Mouse (Mus musculus): ENCODE data around the gene Bcl6.

Gene Bcl6

DNA sequence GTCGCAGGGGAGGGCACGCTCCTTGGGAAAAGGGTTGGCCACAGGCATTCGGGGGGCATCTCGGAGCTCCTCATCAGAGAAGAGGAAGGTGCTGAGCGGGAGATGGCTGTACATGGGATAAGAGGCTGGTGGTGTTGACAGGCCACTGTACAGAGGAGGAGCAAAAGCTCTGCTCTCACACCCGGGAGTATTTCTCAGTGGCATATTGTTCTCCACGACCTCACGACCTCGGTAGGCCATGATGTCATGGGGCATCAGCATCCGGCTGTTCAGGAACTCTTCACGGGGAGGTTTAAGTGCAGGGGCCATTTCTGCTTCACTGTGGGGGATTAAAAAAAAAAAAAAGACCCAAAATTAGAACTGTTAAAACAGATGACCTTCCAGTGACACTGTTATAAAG is 15.8 kb downstream of the Bcl6 start:
- DNase-seq (ENCODE audit: low spot score): no peak

- DNase-seq (ENCODE audit: low spot score): no peak
Measured at GRCm38 (mm10) chr16:23972126-23972740, 16.4 kb downstream of the Bcl6 start.

- no peak for DNase-seq (ENCODE audit: low spot score)
Measured at GRCm38 (mm10) chr16:23969919-23970318, 18.7 kb downstream of the Bcl6 start.

DNA sequence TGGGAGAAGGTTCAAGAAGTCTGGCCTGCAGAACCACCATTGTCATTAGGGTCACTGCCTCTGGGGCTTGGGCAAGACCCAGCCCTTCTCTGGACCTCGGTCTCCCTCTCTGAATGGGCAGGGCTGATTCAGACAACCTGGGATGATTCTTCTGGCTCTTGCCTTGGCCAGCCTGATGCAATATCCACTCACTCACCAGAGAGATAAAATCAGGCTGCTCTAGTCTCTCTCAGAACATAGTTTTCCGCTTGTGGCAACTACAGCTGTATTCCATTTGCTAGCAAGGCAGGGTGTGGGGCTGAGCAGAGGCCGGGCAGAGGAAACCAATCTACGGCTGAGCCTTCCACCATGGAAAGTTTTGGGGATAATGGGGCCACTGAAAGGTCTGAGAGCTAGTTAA is 19.8 kb downstream of the Bcl6 start:
- DNase-seq (ENCODE audit: low spot score): no peak

DNA sequence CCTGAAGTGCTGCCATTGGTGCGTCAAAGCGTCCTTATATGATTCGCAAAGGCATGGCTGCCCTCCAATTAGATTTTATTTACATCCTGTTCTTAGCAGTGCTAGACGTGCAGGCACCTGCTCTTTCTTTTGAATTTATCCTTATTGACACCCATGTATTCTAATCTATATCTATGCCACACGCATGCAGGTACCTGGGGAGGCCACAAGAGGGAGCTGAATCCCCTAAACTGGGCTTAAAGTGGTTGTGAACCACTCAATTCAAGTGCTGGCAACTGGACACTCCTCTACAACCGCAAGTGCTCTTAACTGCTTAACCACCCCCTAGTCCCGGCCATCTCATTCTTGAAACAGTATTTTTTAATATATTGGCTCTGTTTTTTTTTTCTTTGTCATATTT is 21.4 kb downstream of the Bcl6 start:
- DNase-seq (ENCODE audit: low spot score): no peak

- DNase-seq (ENCODE audit: low spot score): no peak
Measured at GRCm38 (mm10) chr16:23966066-23966465, 22.6 kb downstream of the Bcl6 start.

DNA sequence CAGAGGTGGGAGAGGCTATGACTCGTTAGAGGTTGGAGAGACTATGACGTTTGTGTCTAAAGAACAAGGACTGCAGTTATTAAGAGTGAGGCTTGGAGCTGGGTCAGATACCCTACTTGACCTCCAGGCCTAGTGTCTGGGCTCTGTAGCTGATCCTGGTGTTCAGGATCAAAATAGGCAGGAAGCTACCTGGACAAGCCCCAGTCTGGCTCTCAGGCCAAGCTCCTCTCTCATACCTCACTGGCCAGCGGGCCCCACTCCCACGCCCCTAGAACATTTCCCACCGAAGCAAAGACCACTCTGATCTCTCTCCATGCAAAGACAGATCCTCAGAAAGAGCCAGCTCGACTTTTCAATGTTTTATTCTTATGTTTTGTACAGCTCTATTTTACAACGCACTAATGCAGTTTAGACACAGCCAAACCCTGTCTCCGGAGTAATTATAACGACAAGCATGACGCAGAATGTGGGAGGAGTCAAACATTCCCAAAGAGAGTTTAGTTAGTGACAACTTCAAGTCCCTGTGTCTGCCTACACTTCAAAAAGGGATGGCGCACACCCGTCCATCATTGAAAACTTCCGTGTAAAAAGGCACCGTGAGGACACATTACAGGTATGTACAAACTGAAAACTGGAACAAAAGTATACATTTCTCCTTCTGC is 23.8 kb downstream of the Bcl6 start:
- DNase-seq (ENCODE audit: low spot score): no peak

DNA sequence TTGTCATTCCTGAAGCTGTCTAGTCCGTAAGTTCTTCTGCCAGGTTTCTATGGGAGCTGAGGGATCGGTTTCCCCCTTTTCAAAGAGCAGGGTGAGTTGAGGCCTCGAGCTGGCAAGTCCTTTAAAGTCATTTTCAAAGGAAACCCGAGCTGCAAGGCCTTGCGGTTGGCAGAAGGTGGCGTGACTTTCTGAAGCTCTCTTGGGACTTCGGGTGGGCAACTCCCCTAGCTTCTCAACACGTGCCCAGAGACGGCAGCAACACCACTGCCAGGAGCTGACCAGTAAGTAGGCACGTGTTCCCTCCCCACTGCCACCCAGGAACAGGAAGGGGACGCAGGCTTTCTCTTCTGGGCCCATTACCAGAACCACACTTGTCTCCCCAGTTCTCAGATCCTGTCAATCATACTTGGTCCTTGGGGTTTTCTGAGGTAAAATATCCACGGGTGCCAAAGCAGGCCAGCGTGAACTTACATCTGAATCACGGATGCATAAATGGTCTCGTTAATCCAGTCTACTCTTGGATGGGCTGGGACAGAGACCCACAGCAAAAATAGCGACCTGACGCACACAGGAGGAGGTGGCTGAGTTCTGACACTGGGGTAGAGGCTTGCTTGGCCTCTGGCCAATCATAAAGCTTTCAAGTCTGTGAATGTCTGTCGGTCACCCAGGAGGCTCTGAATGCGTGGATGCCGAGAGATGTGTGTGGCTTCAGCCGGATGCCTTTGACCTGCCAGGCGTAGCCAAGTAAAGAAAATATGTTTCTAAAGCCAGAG is 24.6 kb downstream of the Bcl6 start:
- DNase-seq (ENCODE audit: low spot score): no peak

GRCm38 (mm10) chr16:23962401-23962800 is 26.3 kb downstream of the Bcl6 start:
- DNase-seq (ENCODE audit: low spot score): no peak

- no peak for DNase-seq (ENCODE audit: low spot score)
Measured at GRCm38 (mm10) chr16:23958938-23959337, 29.7 kb downstream of the Bcl6 start.

DNA sequence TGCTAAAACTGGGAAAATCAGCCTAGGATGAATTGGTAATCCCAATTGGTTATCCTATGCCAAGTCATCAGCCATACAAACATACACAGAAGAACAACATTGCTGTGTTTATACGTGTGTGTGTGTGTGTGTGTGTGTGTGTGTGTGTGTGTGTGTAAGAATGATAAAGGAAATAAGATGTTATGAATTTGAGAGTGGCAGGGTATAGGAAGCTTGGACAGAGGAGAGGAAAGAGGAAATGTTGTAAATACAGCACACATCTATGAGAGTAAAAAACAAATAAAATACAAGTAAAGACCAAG is 34.7 kb downstream of the Bcl6 start:
- no peak for DNase-seq (ENCODE audit: low spot score)

- peak; percentile 52 for DNase-seq (ENCODE audit: low spot score)
Measured at GRCm38 (mm10) chr16:23953189-23953958, 35.3 kb downstream of the Bcl6 start.

- no peak for DNase-seq (ENCODE audit: low spot score)
Measured at GRCm38 (mm10) chr16:23952101-23952727, 36.4 kb downstream of the Bcl6 start.

DNA sequence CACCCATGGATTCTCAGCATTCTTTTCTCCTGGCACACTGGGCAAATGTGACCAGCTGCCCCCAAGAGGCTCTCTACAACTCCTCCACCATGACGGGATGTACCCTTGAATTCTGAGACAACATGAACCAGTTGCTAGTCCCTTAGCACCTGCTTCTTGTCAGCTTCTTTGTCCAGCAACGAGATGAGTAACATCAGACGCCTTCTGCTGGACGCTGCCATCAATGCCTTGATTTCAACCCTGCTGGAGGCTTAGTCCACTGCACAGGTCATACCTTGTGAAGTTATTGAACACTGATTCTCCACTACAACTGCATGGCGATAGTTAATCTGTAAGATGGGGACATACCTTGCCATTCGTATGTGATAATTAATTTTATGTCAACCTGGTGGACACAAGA is 41.0 kb downstream of the Bcl6 start:
- no peak for DNase-seq (ENCODE audit: low spot score)

DNA sequence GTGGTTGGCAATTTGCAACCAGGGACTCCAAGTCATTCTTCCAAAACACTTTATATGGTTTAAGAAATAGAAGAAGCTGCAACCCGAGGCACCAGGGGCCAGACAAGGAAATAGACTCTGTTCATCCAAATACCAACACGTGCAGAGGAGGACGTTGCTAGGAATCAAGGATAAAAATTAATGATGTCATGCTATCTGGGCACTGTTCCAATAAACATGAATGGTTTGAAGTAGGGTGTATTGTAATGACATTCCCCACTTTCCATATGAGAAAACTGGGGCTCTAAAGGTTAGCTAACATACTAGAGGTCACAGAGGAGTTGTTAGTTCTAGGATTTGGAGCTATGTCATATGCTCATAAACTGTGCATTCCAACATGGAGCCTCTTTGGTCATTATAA is 43.9 kb downstream of the Bcl6 start:
- DNase-seq (ENCODE audit: low spot score): no peak

GRCm38 (mm10) chr16:23934397-23934796 is 54.3 kb downstream of the Bcl6 start:
- DNase-seq (ENCODE audit: low spot score): no peak

DNA sequence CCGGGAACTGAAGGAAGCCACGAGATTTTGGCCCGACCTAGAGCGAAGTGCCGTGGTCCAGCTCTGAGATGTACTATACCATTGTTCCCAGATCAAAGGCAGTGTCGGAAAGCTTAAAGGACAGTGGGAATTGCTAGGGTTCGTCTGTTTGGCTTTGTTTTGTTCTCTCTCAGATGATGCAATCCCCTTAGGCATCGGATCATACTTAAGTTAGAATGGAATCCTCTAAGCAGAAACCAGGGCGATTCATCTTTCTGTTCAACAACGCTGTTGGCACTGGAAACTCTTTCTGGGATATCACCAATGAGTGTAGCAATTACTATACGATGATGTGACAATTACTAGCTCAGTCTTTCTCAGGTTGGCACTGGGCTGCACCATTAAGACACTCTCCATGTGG is 56.4 kb downstream of the Bcl6 start, which contains the start of gene Rtp2:
Rtp2 (minus strand) TSS at position 101 of the 400 bp plus-strand sequence.
- no peak for DNase-seq (ENCODE audit: low spot score)

DNA sequence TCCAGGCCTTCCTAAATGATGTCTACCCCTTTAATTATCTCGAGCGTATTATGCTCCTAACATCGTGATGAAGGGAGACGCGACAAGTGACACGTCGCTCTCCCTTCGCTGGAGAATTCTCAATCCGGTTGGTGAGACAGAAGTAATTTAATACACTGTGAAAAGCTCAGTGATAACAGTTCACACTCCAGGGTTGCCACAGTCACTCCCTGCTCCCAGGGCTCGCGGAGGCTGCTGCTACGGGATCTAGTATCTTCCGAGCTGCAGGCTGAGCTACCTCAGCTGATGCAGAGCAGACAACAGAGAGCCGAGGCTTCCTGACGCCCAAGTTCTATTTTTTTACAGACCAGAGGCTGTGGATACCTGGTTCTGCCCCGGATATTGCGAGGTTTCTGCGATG is 57.4 kb downstream of the Bcl6 start:
- no peak for DNase-seq (ENCODE audit: low spot score)

- DNase-seq (ENCODE audit: low spot score): no peak
Measured at GRCm38 (mm10) chr16:23930426-23931073, 58.1 kb downstream of the Bcl6 start.

DNA sequence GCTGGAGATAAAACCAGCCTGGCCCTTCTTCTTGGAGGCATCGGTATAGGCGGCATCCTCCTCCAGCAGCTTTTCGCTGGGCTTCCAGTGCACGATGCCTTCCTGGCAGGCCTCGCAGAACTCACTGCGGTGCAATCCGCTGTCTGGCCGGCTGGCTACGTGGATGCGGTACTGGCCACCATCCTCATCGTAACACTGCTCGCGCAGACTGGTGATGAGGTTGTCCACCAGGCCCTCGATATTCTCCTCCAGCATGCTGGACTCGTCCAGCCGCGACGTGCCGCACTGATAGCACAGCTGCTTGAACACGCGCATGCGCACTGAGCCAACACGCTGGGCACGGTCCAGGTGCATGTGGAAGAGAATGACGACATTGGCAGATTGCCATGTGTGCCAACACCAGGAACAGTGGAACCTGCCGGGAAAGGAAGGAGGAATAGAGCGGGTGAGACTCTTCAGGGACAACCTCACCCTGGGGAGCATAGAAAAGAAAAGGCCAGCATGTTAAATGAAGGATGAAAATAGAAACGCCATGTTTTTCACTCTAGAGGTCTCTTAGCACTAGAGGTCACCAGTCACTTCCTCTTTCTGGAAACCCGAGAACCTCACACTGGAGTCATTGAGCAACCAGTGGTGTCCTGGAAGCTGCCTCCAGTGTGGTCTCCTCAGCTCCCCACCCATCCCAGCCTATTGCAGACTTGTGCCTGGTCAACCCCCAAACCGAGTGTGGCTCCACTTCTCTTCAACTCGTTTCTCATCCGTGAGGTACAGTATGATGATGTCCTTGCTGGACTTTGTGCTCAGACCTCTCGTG is 61.1 kb downstream of the Bcl6 start:
- DNase-seq (ENCODE audit: low spot score): no peak

DNA sequence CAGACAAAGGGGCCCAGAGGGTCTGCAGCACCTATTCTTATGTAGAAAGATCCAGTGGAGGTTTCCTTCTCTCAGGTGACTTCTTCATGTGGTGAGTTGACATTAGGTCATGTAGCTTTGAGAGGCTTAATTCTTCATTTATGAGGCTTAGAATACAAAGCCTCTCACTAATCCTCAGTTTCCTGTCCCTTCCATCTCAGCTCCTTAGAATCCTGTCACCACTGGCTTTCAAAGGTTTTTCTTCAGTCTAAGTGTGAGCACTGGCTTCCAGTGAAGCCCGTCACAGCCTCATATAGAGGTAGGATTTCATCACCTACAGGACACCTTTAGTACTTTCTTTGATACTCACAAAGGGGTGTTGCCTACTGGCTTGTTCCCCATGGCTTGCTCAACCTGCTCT is 65.7 kb downstream of the Bcl6 start:
- DNase-seq (ENCODE audit: low spot score): no peak

Data from ovary, postnatal 14 days (tissue).